Mouse (Mus musculus) thymus, adult 2 months (tissue): ENCODE measurements around the gene Cd1d1. TPM values are rescaled to one million over a fixed set of nuclear protein-coding genes. Genes with fewer than 3 reads are reported as not detected.

Source experiments
- DNase-seq: peaks from one replicate; pipeline ENCODE4 v3.0.0; 2021
- H3K27ac ChIP-seq: fragments of 200-500 bp; 2 replicates; pipeline ENCODE4 v1.5.1; 2012; ENCODE audit warnings: low read length, control low read depth; ENCODE audit not compliant: control insufficient read depth, insufficient read depth
- H3K27me3 ChIP-seq: fragments of 200-500 bp; 2 replicates; pipeline ENCODE4 v1.6.1; 2012; ENCODE audit warnings: mild to moderate bottlenecking, low read length, moderate library complexity, mixed read lengths; ENCODE audit not compliant: control insufficient read depth, insufficient read depth
- H3K36me3 ChIP-seq: fragments of 200-500 bp; 2 replicates; pipeline ENCODE4 v1.6.1; 2012; ENCODE audit warnings: mild to moderate bottlenecking, low read length, moderate library complexity; ENCODE audit not compliant: control insufficient read depth, insufficient read depth
- H3K4me1 ChIP-seq: fragments of 200-500 bp; replicated peaks from 2 replicates; pipeline ENCODE4 v1.6.1; 2012; ENCODE audit warnings: low read length; ENCODE audit not compliant: control insufficient read depth, insufficient read depth
- H3K4me3 ChIP-seq: fragments of 200-500 bp; 2 replicates; pipeline ENCODE4 v1.5.1; 2012; ENCODE audit warnings: mild to moderate bottlenecking, low read length, control low read depth, moderate library complexity; ENCODE audit not compliant: control insufficient read depth, insufficient read depth
- CTCF ChIP-seq: fragments of 200-500 bp; IDR thresholded peaks from 2 replicates; pipeline ENCODE4 v1.5.1; 2012; ENCODE audit warnings: mild to moderate bottlenecking, control low read depth, low read length, moderate library complexity, borderline replicate concordance; ENCODE audit not compliant: control insufficient read depth, poor library complexity, insufficient read depth; ENCODE audit errors: extremely low read depth
- POLR2A ChIP-seq: fragments of 200-500 bp; IDR thresholded peaks from 2 replicates; pipeline ENCODE4 v1.6.1; 2012; ENCODE audit warnings: mild to moderate bottlenecking, low read length, control low read depth, moderate library complexity; ENCODE audit not compliant: control insufficient read depth, poor library complexity, insufficient read depth; ENCODE audit errors: extremely low read depth
- WGBS: fragments of 180-500 bp; shearing (Covaris S2); methylation state at CpG from one replicate; pipeline ENCODE4 v1.1.7; 2018; 5-methylcytosine and 5-hydroxymethylcytosine counted together
- polyA plus RNA-seq: library from polyadenylated mRNA; depleted of rRNA; stranded (reverse); fragments of >200 nt; gene quantifications from 2 replicates; pipeline ENCODE4 v1.2.3, GENCODE M21; 2012; rRNA removed

Gene Cd1d1
- 84.9 and 85.5 TPM in 2 replicates for polyA plus RNA-seq

- Histone ChIP-seq H3K4me3 (peak within 1 kb of the TSS; percentile 53), H3K27ac (peak within 1 kb of the TSS; percentile 87), H3K36me3 (no peaks in the 10 kb centered on the region), H3K4me1 (peaks cover 10% of the 10 kb centered on the region), H3K27me3 (no peaks in the 10 kb centered on the region)
- WGBS: under 1% methylated on average over 8 of the region's 8 CpGs
- no peak for DNase-seq
- TF ChIP-seq CTCF (no peak), POLR2A (no peak)
Measured at GRCm38 (mm10) chr3:86999415-86999740, at the start of gene Cd1d1. Cd1d1 (minus strand) TSS chr3:86999441.

GRCm38 (mm10) chr3:87047801-87048200 is 48.6 kb upstream of the Cd1d1 start:
- Histone ChIP-seq H3K36me3 (no peaks in the 10 kb centered on the region), H3K4me1 (no peaks in the 10 kb centered on the region), H3K27me3 (no peaks in the 10 kb centered on the region), H3K4me3 (no peak overlapping the region), H3K27ac (no peak overlapping the region)
- DNase-seq: no peak
- TF ChIP-seq POLR2A (no peak), CTCF (no peak)
- WGBS: 93% methylated on average over 5 of the region's 5 CpGs

- Histone ChIP-seq H3K4me3 (no peak overlapping the region), H3K4me1 (no peaks in the 10 kb centered on the region), H3K27ac (no peak overlapping the region), H3K27me3 (no peaks in the 10 kb centered on the region), H3K36me3 (no peaks in the 10 kb centered on the region)
- WGBS: 83% methylated on average over 2 of the region's 2 CpGs
- no peak for TF ChIP-seq CTCF
- DNase-seq: no peak
Measured at GRCm38 (mm10) chr3:87041733-87042132, 42.5 kb upstream of the Cd1d1 start.

GRCm38 (mm10) chr3:87038500-87038899 is 39.3 kb upstream of the Cd1d1 start:
- H3K4me1 ChIP-seq: no peaks in the 10 kb centered on the region
- no peaks in the 10 kb centered on the region for H3K27me3 ChIP-seq
- H3K27ac ChIP-seq: no peak overlapping the region
- 80% methylated on average over 6 of the region's 6 CpGs for WGBS
- DNase-seq: no peak
- no peaks in the 10 kb centered on the region for H3K36me3 ChIP-seq
- H3K4me3 ChIP-seq: no peak overlapping the region
- TF ChIP-seq CTCF (no peak), POLR2A (no peak)

- Histone ChIP-seq H3K27ac (no peak overlapping the region), H3K27me3 (no peaks in the 10 kb centered on the region), H3K4me1 (no peaks in the 10 kb centered on the region), H3K36me3 (no peaks in the 10 kb centered on the region), H3K4me3 (no peak overlapping the region)
- WGBS: 80% methylated on average over 4 of the region's 4 CpGs
- no peak for DNase-seq
- TF ChIP-seq POLR2A (no peak), CTCF (no peak)
Measured at GRCm38 (mm10) chr3:87034061-87034460, 34.8 kb upstream of the Cd1d1 start.

GRCm38 (mm10) chr3:87033357-87033756 is 34.1 kb upstream of the Cd1d1 start:
- no peaks in the 10 kb centered on the region for H3K4me1 ChIP-seq
- peak; percentile 59; the same call in 1 of the 2 replicates for TF ChIP-seq CTCF
- no peak for TF ChIP-seq POLR2A
- H3K27ac ChIP-seq: no peak overlapping the region
- H3K27me3 ChIP-seq: no peaks in the 10 kb centered on the region
- peak; percentile 71 for DNase-seq
- 29% methylated on average over 8 of the region's 8 CpGs for WGBS
- no peaks in the 10 kb centered on the region for H3K36me3 ChIP-seq
- no peak overlapping the region for H3K4me3 ChIP-seq

- Histone ChIP-seq H3K36me3 (no peaks in the 10 kb centered on the region), H3K4me1 (no peaks in the 10 kb centered on the region), H3K4me3 (no peak overlapping the region), H3K27me3 (no peaks in the 10 kb centered on the region), H3K27ac (no peak overlapping the region)
- no peak for TF ChIP-seq CTCF
- TF ChIP-seq POLR2A: no peak
- 36% methylated on average over 6 of the region's 6 CpGs for WGBS
- DNase-seq: peak; percentile 61
Measured at GRCm38 (mm10) chr3:87030855-87031254, 31.6 kb upstream of the Cd1d1 start.
